Mouse (Mus musculus): Measurements from ENCODE around the gene Slc26a9. TPM values are rescaled to one million over a fixed set of nuclear protein-coding genes. Genes with fewer than 3 reads are reported as not detected.

Gene Slc26a9
- total RNA-seq (2021): under 1 TPM; 0.18 to 0.24 TPM

DNA sequence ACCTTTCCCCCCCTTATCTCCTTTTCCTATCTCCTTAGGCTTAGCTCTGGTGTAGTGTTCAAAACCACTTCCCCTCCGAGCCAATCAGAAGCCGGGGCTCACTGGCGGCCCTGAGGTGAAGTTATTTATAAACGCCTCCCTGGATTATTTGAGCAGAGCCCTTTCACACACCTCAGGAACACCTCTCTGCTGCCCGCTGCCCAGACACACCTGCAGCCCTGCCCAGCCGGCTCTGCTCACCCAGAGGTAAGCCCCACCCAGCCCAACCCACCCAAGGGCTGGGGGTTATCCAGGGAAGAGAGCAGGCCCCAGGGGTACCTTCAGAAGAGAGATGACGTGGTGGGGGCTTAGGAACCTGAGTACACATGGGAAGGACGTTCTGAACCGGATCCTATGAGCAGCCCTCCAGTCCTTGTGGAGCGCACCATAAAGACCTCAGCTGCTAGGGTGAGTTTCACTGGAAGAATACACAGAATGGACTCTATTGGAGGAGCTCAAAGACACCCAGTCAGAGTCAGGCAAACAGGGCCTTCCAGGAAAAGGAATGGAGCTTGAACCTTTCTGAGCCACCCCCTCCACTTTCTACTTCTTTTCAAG lies at the start of gene Slc26a9:
Gene Slc26a9 (plus strand): TSS at position 155 of the 597 bp plus-strand sequence.
- no peak for DNase-seq (ENCODE audit: extremely low spot score in 1 of 2, low spot score in 2 of 2)
- intact Hi-C loops (cut with DNase I): no loop called here

DNA sequence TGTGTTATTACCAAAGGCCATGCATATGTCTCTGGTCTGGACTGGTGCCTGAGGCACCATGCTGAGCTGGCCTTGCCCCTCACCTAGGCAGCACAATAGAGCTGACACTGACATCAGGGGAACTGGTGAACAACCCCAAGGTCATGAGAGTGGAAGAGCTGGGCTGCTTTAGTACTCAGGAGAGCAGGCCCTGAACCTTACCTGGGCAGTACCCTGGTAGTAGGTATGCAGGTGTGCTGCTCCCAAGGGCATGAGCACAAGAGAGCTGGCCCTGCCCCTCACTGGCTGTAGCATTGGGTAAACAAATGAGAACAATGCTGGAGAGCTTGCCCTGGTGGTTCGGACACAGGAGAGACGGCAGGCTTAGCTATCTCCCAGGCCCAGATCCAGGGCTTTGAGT lies 48.5 kb upstream of the Slc26a9 start:
- DNase-seq (ENCODE audit: extremely low spot score in 1 of 2, low spot score in 2 of 2): no peak
- intact Hi-C loops (cut with DNase I): no loop called here

GRCm38 (mm10) chr1:131696325-131696724 lies 47.5 kb upstream of the Slc26a9 start:
- no peak for DNase-seq (ENCODE audit: extremely low spot score in 1 of 2, low spot score in 2 of 2)
- intact Hi-C loops (cut with DNase I): no loop called here

DNA sequence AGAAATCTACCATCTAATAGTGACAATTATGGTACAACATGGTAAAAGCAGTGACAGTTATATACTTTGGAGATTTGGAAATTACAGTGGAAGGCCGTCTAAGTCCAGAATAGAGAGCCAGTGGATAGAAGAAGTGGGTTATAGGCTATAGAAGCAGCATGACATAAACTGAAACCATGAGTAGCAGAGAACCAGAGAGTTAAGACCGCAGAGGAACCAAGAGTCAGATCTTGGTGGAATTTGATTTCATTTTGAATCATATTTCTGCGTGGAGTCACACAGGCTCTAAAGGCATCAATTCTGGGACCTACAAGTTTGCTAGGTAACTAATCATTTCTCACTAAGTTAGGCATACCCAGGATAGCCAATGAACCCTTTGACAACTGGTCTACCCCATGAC lies 45.1 kb upstream of the Slc26a9 start:
- DNase-seq (ENCODE audit: extremely low spot score in 1 of 2, low spot score in 2 of 2): no peak
- intact Hi-C loops (cut with DNase I): no loop called here

GRCm38 (mm10) chr1:131699642-131700041 lies 44.2 kb upstream of the Slc26a9 start:
- intact Hi-C loops (cut with DNase I): no loop called here
- DNase-seq (ENCODE audit: extremely low spot score in 1 of 2, low spot score in 2 of 2): no peak

DNA sequence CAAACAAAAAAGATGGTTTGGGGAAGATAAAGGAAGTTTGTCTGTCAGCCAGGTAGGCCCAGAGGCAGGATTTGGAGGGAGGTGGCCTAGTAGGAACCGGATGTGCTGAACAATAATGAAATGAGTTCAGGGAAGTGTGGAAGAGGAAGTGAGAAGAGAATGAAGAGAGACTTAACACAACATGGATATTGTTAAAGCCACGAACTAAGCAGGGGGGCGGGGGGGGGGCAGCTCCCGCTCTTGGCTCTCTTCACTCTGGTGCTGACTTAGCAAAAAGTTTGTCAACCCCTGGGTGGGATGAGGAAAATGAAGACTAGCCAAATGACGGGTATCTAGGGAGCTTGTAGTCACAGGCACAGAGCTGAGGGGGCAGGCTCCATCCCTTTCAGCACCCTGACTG lies 43.4 kb upstream of the Slc26a9 start:
- no peak for DNase-seq (ENCODE audit: extremely low spot score in 1 of 2, low spot score in 2 of 2)
- intact Hi-C loops (cut with DNase I): no loop called here

GRCm38 (mm10) chr1:131701391-131701790 lies 42.4 kb upstream of the Slc26a9 start:
- no peak for DNase-seq (ENCODE audit: extremely low spot score in 1 of 2, low spot score in 2 of 2)
- intact Hi-C loops (cut with DNase I): no loop called here

DNA sequence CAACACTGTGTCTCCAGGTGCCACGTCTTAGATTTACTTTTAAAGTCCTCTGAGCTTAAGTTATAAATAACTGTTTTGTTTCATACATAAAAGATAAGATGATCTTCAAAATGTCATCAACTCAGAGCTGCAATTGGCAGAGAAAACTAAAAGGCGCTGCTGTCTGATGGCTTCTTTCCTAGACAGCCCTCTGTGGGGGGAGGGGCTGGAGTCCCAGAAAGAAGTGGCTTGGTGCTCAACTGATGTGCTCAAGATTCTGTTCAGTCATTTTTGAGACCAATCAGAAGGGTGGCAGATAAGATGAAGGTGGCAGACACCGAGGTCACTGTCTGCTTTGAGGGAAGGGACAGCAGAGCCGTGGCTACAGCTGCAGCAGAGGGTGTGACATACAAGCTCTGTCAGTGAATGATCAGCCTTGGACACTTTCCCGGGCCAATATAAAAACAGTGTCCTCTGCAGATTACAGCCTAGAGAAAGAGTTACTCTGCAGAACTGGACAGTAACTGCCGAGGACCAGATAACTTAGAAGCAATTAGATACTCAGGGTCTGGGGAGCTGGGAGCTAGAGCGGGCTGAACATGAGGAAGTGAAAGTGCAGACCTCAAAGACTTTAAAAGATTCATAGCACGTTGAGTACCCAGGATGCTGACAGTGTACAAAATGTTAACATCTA lies 41.6 kb upstream of the Slc26a9 start:
- intact Hi-C loops (cut with DNase I): no loop called here
- DNase-seq (ENCODE audit: extremely low spot score in 1 of 2, low spot score in 2 of 2): peak in 1 of 2 experiments; percentile 34

DNA sequence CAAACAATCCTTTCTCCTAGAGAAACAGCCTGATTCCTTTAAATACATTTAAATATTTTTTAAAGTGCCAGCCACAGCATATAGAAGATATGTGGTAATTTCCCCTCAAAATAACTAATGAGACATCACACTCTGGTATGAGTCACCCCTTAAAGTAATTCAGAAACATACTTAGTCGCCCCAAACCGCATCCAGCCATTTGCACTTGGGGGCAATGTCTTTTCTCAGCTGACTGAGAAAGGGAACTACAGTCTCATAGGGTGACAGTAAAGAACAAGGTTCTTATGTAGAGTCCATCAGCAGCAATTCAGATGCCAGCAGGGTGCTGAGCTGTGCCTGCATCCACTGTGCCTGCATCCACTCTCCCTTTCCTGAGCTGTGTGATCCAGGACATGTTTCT lies 40.3 kb upstream of the Slc26a9 start:
- no peak for DNase-seq (ENCODE audit: extremely low spot score in 1 of 2, low spot score in 2 of 2)
- intact Hi-C loops (cut with DNase I): no loop called here

- peak in 1 of 2 experiments; percentile 57 for DNase-seq (ENCODE audit: extremely low spot score in 1 of 2, low spot score in 2 of 2)
- intact Hi-C loops (cut with DNase I): no loop called here
Observed at GRCm38 (mm10) chr1:131708338-131708737, 35.5 kb upstream of the Slc26a9 start.

DNA sequence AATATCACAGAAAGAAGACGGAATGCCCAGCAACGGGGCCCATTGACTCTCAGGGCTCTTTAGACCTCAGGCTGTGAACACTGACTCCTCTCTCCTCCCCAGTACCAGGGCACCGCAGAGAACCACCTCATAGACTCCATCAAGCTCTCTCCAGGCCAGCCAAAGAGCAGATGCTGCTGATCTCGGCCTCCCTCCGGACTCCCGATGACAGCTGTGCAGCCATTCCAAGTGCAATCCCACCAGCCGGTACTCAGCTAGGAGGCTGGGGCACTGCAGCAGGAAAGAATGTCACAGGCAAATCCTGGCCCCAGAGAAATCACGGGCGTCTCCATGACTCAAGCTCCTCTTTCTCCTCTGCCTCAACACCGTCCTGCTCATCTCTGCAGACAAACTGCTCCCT lies 32.3 kb upstream of the Slc26a9 start:
- intact Hi-C loops (cut with DNase I): loop anchor here (5.0 to 10.0 kb wide), 2 partner anchors 113 to 136 kb away; partner anchors contain the start of gene Slc41a1
- DNase-seq (ENCODE audit: extremely low spot score in 1 of 2, low spot score in 2 of 2): no peak

GRCm38 (mm10) chr1:131712386-131712785 lies 31.4 kb upstream of the Slc26a9 start:
- intact Hi-C loops (cut with DNase I): loop anchor here (1.0 to 10.0 kb wide), 3 partner anchors 53 to 135 kb away; partner anchors contain the start of gene Slc41a1
- DNase-seq (ENCODE audit: extremely low spot score in 1 of 2, low spot score in 2 of 2): peak; percentile 79 to 87

- DNase-seq (ENCODE audit: extremely low spot score in 1 of 2, low spot score in 2 of 2): peak in 1 of 2 experiments; percentile 50
- intact Hi-C loops (cut with DNase I): loop anchor here (5.0 to 10.0 kb wide), 2 partner anchors 110 to 133 kb away; partner anchors contain the start of gene Slc41a1
Observed at GRCm38 (mm10) chr1:131714388-131715337, 29.2 kb upstream of the Slc26a9 start.

DNA sequence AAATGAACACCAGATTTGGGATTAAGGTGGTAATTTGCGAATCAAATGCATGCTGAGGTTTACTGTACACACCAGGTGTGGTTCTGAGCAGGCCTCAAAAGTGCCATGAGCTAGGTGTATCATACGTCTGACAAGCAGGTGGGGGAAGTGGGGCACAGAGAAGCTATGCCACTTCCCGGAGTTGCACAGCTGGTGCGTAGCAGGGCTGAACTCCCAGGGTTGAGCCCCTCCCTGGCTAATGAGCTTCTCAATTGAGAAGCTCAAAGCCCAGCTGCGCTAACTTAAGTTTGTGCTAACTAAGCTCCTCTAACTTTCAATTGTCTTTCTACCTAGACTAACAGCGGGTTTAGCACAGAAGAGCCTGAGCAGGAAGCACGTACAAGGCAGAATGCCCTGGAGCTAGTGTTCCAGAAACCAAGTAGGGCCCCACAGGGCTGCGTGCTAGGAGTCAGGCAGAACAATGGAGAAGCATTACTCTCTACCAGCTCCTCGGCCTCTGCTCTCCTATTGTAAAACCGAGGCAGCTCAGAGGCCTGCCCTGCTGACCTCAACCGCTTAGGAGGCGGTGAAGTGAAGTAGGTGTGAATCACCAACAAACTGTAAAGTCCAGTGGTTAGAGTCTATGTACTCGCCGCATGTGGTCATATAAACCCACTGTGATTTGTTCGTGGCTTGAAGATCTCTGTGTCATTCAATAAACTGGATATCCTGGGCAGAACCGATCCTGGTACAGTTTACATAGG lies 24.7 kb upstream of the Slc26a9 start:
- intact Hi-C loops (cut with DNase I): loop anchor here (10.0 kb wide), 1 partner anchor 106 kb away; the partner anchor contains the start of gene Slc41a1
- DNase-seq (ENCODE audit: extremely low spot score in 1 of 2, low spot score in 2 of 2): no peak

DNA sequence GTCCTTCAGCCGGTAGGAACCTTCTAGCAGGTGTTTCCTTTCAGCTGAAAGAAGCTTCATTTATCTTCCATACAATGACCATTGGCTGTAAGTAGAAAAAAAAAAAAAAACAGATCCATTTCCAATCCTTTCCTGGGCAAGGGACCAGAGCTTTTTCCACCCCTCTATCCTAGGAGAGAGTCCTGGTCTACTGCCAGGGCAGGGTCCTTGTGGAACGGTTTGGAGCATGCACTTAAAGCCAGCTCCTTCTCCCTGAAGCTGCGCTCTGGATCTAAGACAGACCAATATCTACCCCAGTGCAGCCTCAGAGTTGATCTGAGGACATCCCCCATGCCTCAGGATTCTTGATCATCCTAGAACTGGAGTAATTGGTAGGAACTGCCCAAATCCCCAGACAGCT lies 21.8 kb upstream of the Slc26a9 start:
- no peak for DNase-seq (ENCODE audit: extremely low spot score in 1 of 2, low spot score in 2 of 2)
- intact Hi-C loops (cut with DNase I): no loop called here

DNA sequence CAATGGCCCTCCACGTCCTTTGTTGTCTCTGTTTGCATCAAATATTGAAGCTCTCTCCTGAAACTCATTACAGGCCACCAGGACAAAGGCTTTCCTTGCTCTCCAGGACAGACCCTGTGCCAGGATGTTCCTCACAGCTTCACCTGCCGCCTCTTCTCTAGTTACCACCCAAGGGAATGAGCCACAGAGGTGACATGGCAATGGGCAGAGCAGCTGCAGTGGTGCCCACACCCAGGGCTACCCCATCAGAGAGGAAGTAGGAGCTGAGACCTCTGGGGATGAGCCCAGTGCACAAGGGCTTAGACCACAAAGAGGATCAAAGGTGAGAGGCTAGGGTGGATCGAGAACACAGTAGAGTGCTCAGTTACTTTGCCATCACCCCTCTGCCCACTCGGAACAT lies 20.3 kb upstream of the Slc26a9 start:
- no peak for DNase-seq (ENCODE audit: extremely low spot score in 1 of 2, low spot score in 2 of 2)
- intact Hi-C loops (cut with DNase I): no loop called here

DNA sequence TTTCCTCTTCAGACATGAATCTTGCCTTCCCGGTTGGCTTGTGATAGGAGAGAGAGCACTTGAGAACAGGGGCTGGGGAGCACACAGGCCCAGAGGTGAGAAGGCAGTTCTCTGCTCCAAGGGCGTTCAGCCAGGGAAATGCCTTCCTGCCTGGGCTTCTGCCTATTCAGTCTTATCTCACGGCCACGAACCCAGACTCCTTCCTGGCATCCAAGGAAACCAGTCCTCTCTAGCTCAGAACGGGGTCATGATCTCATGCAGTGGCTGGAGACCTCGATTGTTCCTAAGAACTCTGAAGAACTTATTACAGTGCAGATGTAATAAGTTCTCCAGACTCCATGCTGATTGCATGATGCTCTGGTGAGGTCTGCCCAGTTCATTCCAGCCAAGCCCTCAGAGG lies 17.2 kb upstream of the Slc26a9 start:
- no peak for DNase-seq (ENCODE audit: extremely low spot score in 1 of 2, low spot score in 2 of 2)
- intact Hi-C loops (cut with DNase I): no loop called here

- DNase-seq (ENCODE audit: extremely low spot score in 1 of 2, low spot score in 2 of 2): no peak
- intact Hi-C loops (cut with DNase I): no loop called here
Observed at GRCm38 (mm10) chr1:131730639-131731437, 13.0 kb upstream of the Slc26a9 start.

All from left cerebral cortex, postnatal 10 days (tissue).